Mouse (Mus musculus): ENCODE results near the gene Gm13697. TPM values are rescaled to one million over a fixed set of nuclear protein-coding genes. Genes with fewer than 3 reads are reported as not detected.
"Not testable (repeated sequence)": the region's sequence is repeated elsewhere in the genome, so short reads cannot be mapped to it uniquely, and the experiment has no call there.

Gene Gm13697
- polyA plus RNA-seq, 1 experiment from 2014 or later, result not detected

DNA sequence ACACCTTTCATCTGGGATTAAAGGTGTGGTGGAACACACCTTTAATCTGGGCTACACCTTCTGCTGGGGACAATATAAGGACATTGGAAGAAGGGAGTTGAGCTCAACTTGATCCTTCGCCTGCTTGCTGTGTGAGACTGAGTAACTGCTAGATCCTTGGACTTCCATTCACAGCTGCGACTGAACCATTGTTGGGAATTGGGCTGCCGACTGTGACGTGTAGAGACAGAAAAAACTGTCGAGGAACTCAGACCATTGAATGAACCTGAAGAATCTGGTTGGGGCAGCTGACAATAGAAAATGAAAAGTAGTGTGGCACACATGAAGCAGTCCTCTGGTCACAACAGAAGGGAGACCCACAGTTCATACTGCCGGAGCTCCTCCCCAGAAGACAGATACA lies 5.7 kb downstream of the Gm13697 start, which contains the start of gene Gm13691:
Gene Gm13691, plus strand, starts transcription at position 301 of the 400 bp plus-strand sequence.
- H3K9ac ChIP-seq (ENCODE audit: low read length); H3K9me3 ChIP-seq (ENCODE audit: control insufficient read depth, low read length); H3K27ac ChIP-seq (ENCODE audit: low read depth); DNase-seq (ENCODE audit: low spot score); H3K4me3 ChIP-seq (ENCODE audit: low read depth, low read length); H3K4me2 ChIP-seq (ENCODE audit: low read length); H3K36me3 ChIP-seq (ENCODE audit: control insufficient read depth, insufficient read depth, low read length); ATAC-seq (replicated peaks; ENCODE audit: low FRiP score, low TSS enrichment, low read depth); H3K27me3 ChIP-seq (replicated peaks; ENCODE audit: control insufficient read depth, insufficient read depth, low read length); H3K4me1 ChIP-seq (replicated peaks; ENCODE audit: control insufficient read depth, insufficient read depth, low read length): not testable (repeated sequence)
- no CpG with 5 or more reads among the region's 6 CpGs for WGBS

DNA sequence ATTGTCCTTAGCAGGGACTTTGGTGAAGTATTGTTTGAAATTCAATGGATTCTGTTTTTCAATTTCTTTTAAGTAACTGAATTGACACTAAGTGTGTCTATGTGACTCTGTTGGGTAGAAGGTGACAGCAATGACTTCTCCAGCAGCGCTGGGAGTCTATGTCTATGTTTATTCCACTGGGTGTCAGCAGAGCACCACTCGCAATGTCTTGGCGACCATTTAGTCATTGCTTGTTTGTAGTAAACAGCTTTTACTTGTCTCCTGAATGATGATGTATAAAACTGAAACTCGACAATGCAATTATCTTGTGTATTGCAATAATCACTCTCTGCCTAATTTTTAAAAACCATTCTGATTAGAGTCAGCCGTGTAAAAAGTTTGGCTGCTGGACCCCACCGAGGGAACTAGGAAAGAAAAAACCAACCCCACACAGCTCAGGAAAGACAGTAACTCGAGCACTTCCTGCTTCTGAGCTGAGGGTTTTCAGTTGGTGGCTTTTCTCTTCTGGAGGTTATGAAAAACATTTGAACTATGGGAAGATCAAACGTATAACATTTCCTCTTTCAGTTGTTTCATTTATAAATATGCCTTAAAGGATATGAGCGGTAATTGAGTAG lies 9.2 kb downstream of the Gm13697 start:
- not testable (repeated sequence) for H3K9me3 ChIP-seq (ENCODE audit: control insufficient read depth, low read length); DNase-seq (ENCODE audit: low spot score); H3K4me2 ChIP-seq (ENCODE audit: low read length); H3K27me3 ChIP-seq (replicated peaks; ENCODE audit: control insufficient read depth, insufficient read depth, low read length); ATAC-seq (replicated peaks; ENCODE audit: low FRiP score, low TSS enrichment, low read depth); H3K9ac ChIP-seq (ENCODE audit: low read length); H3K36me3 ChIP-seq (ENCODE audit: control insufficient read depth, insufficient read depth, low read length); H3K27ac ChIP-seq (ENCODE audit: low read depth); H3K4me1 ChIP-seq (replicated peaks; ENCODE audit: control insufficient read depth, insufficient read depth, low read length); H3K4me3 ChIP-seq (ENCODE audit: low read depth, low read length)
- WGBS, result 44% methylated on average over 7 of the region's 9 CpGs

GRCm38 (mm10) chr2:83994526-83994925 lies 10.0 kb downstream of the Gm13697 start:
- not testable (repeated sequence) for ATAC-seq (replicated peaks; ENCODE audit: low FRiP score, low TSS enrichment, low read depth); H3K27ac ChIP-seq (ENCODE audit: low read depth); H3K4me2 ChIP-seq (ENCODE audit: low read length); DNase-seq (ENCODE audit: low spot score); H3K4me1 ChIP-seq (replicated peaks; ENCODE audit: control insufficient read depth, insufficient read depth, low read length); H3K4me3 ChIP-seq (ENCODE audit: low read depth, low read length); H3K27me3 ChIP-seq (replicated peaks; ENCODE audit: control insufficient read depth, insufficient read depth, low read length); H3K9ac ChIP-seq (ENCODE audit: low read length); H3K9me3 ChIP-seq (ENCODE audit: control insufficient read depth, low read length); H3K36me3 ChIP-seq (ENCODE audit: control insufficient read depth, insufficient read depth, low read length)
- WGBS, result no CpG with 5 or more reads among the region's 3 CpGs

DNA sequence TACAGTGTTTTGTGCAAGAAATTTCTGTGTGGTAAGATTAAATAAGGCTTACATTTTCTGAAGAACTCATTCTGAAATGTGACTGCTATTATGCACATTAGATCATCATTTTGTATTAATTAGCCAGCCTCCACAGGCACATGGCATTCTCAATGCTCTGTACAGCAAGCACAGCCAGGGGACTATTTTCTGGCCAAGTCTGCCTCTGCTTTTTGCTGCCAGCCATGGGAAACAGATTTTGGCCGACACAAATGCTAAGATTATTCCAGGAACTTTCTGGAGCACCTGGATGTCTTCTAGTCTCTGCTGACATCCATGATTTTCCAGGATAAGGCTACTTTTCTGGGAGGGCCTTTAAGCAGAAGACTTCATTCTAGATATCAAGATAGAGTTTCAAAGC lies 24.4 kb downstream of the Gm13697 start:
- no peak for DNase-seq (ENCODE audit: low spot score)
- H3K27ac ChIP-seq (ENCODE audit: low read depth), result no peak overlapping the region
- H3K4me1 ChIP-seq (replicated peaks; ENCODE audit: control insufficient read depth, insufficient read depth, low read length), result no peaks in the 10 kb centered on the region
- no peak overlapping the region for H3K4me3 ChIP-seq (ENCODE audit: low read depth, low read length)
- no peaks in the 10 kb centered on the region for H3K36me3 ChIP-seq (ENCODE audit: control insufficient read depth, insufficient read depth, low read length)
- no peak for ATAC-seq (replicated peaks; ENCODE audit: low FRiP score, low TSS enrichment, low read depth)
- H3K9me3 ChIP-seq (ENCODE audit: control insufficient read depth, low read length), result no peaks in the 10 kb centered on the region
- H3K4me2 ChIP-seq (ENCODE audit: low read length), result no peak overlapping the region
- H3K9ac ChIP-seq (ENCODE audit: low read length), result no peak overlapping the region
- WGBS, result 53% methylated on average over 1 of the region's 1 CpGs
- H3K27me3 ChIP-seq (replicated peaks; ENCODE audit: control insufficient read depth, insufficient read depth, low read length), result no peaks in the 10 kb centered on the region

DNA sequence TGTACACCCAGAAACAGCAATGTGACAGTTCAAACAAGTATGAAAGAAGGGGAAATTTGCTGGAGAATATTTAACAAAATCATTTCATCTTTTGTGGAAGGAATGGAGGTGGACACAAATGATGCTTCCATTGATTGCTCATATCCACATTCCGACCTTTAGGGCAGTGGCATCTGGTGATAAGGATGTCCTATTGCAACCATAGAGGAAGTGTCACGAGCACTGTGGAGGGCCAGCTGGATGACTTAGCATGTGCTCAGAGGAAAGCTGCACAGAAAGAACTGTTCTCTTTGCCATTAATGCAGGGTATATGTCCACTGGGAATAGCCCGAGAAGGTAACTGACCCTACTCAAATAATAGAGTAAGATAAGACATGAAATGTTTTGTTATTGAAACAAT lies 25.3 kb downstream of the Gm13697 start:
- no peak overlapping the region for H3K4me2 ChIP-seq (ENCODE audit: low read length)
- DNase-seq (ENCODE audit: low spot score), result no peak
- WGBS, result 68% methylated on average over 3 of the region's 3 CpGs
- H3K4me1 ChIP-seq (replicated peaks; ENCODE audit: control insufficient read depth, insufficient read depth, low read length), result 0 out of 2 replicates have a peak, but pooled peaks cover 3% of the 10 kb centered on the region
- no peak for ATAC-seq (replicated peaks; ENCODE audit: low FRiP score, low TSS enrichment, low read depth)
- H3K27me3 ChIP-seq (replicated peaks; ENCODE audit: control insufficient read depth, insufficient read depth, low read length), result no peaks in the 10 kb centered on the region
- no peak overlapping the region for H3K9ac ChIP-seq (ENCODE audit: low read length)
- H3K4me3 ChIP-seq (ENCODE audit: low read depth, low read length), result no peak overlapping the region
- no peaks in the 10 kb centered on the region for H3K9me3 ChIP-seq (ENCODE audit: control insufficient read depth, low read length)
- H3K27ac ChIP-seq (ENCODE audit: low read depth), result no peak overlapping the region
- no peaks in the 10 kb centered on the region for H3K36me3 ChIP-seq (ENCODE audit: control insufficient read depth, insufficient read depth, low read length)

DNA sequence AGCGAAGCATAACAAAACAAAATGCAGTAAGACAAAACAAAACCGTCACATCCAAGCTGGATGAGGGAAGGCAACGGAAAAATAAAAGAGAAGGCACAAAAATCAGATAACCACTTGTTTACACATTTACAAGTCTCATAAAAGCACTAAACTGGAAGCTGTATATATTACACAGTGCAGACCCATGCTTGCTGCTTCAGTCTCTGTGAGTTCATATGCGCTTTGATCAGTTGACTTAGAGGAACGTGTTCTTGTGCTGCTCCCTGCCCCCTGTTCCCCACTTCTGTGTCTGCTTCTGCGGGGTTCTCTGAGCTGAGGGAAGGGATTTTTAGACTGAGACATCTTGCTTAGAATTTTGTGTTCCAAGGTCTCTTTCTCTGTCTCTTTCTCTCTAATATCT lies 30.0 kb downstream of the Gm13697 start:
- Histone ChIP-seq H3K9ac (ENCODE audit: low read length) (no peak overlapping the region), H3K27me3 (replicated peaks; ENCODE audit: control insufficient read depth, insufficient read depth, low read length) (no peaks in the 10 kb centered on the region), H3K4me2 (ENCODE audit: low read length) (no peak overlapping the region), H3K4me3 (ENCODE audit: low read depth, low read length) (no peak overlapping the region), H3K27ac (ENCODE audit: low read depth) (no peak overlapping the region), H3K36me3 (ENCODE audit: control insufficient read depth, insufficient read depth, low read length) (no peaks in the 10 kb centered on the region), H3K9me3 (ENCODE audit: control insufficient read depth, low read length) (no peaks in the 10 kb centered on the region), H3K4me1 (replicated peaks; ENCODE audit: control insufficient read depth, insufficient read depth, low read length) (peaks cover 3% of the 10 kb centered on the region; the same call in 1 of the 2 replicates)
- no peak for ATAC-seq (replicated peaks; ENCODE audit: low FRiP score, low TSS enrichment, low read depth)
- 57% methylated on average over 6 of the region's 6 CpGs for whole genome bisulfite sequencing
- DNase-seq (ENCODE audit: low spot score), result no peak

- H3K27ac ChIP-seq (ENCODE audit: low read depth); H3K9me3 ChIP-seq (ENCODE audit: control insufficient read depth, low read length); DNase-seq (ENCODE audit: low spot score); H3K4me2 ChIP-seq (ENCODE audit: low read length); H3K36me3 ChIP-seq (ENCODE audit: control insufficient read depth, insufficient read depth, low read length); H3K4me3 ChIP-seq (ENCODE audit: low read depth, low read length); H3K9ac ChIP-seq (ENCODE audit: low read length); H3K4me1 ChIP-seq (replicated peaks; ENCODE audit: control insufficient read depth, insufficient read depth, low read length); H3K27me3 ChIP-seq (replicated peaks; ENCODE audit: control insufficient read depth, insufficient read depth, low read length); ATAC-seq (replicated peaks; ENCODE audit: low FRiP score, low TSS enrichment, low read depth): not testable (repeated sequence)
- WGBS, result 67% methylated on average over 5 of the region's 5 CpGs
Observed at GRCm38 (mm10) chr2:84016291-84016690, 31.7 kb downstream of the Gm13697 start.

DNA sequence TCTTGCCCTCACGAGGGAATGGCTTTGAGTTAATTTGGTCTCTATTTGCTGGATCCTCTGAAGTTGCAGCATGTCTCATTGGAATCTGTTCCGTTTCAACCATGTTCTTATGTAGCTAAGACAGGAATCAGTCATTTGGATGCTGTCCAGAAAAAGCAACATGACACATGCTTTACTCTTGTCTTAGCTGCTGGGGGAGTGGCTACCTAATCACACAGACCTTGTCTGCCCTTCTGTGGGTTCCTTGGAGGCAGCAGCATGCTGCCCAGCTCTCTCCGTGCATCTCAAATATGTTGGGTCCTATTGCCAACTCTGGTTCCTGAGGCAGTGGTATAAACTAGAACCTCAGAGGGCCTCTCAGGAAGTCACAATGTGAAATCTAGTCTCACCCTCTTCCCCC lies 33.8 kb downstream of the Gm13697 start:
- no peak overlapping the region for H3K27ac ChIP-seq (ENCODE audit: low read depth)
- H3K4me2 ChIP-seq (ENCODE audit: low read length), result no peak overlapping the region
- WGBS, result 37% methylated on average over 3 of the region's 3 CpGs
- no peak for DNase-seq (ENCODE audit: low spot score)
- no peaks in the 10 kb centered on the region for H3K27me3 ChIP-seq (replicated peaks; ENCODE audit: control insufficient read depth, insufficient read depth, low read length)
- no peaks in the 10 kb centered on the region for H3K9me3 ChIP-seq (ENCODE audit: control insufficient read depth, low read length)
- H3K9ac ChIP-seq (ENCODE audit: low read length), result no peak overlapping the region
- H3K4me1 ChIP-seq (replicated peaks; ENCODE audit: control insufficient read depth, insufficient read depth, low read length), result peaks cover 3% of the 10 kb centered on the region; the same call in 1 of the 2 replicates
- no peaks in the 10 kb centered on the region for H3K36me3 ChIP-seq (ENCODE audit: control insufficient read depth, insufficient read depth, low read length)
- no peak overlapping the region for H3K4me3 ChIP-seq (ENCODE audit: low read depth, low read length)
- ATAC-seq (replicated peaks; ENCODE audit: low FRiP score, low TSS enrichment, low read depth), result no peak
